Mouse (Mus musculus) myocyte (in vitro differentiated cells): ENCODE measurements around the gene Reep1.

ENCODE experiments used
- E2F4 ChIP-seq: IDR thresholded peaks from one replicate; pipeline ENCODE4 v1.6.1; 2011; ENCODE audit warnings: mild to moderate bottlenecking, control low read depth, moderate library complexity; ENCODE audit not compliant: insufficient read depth
- MAX ChIP-seq: IDR thresholded peaks from one replicate; pipeline ENCODE4 v1.6.1; 2011; ENCODE audit warnings: low read depth, mild to moderate bottlenecking, control low read depth
- POLR2A ChIP-seq: IDR thresholded peaks from one replicate; pipeline ENCODE4 v1.6.1; 2011; ENCODE audit warnings: low read depth, mild to moderate bottlenecking, control low read depth, moderate library complexity; ENCODE audit not compliant: insufficient read length
- USF1 ChIP-seq: IDR thresholded peaks from one replicate; pipeline ENCODE4 v1.6.1; 2011; ENCODE audit warnings: low read depth, mild to moderate bottlenecking, control low read depth, moderate library complexity

DNA sequence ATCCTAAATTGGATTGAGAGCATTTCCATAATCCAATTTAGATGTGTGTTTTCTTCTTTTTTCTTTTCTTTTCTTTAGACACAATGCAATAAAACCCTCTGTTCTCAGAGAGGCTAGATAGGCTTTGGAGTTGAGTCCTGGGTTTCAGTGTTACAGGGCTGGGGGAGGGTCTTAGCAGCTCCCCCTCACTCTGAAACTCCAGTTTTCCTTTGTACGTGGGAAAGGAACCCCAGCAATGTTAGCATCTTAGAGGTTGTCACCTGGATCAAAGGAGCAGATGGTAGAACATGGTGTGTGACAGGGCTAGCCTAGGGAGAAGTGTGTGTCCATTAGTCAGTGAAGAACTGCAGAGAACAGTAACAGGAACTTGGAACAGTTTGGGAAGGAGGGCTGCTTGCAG lies 38.9 kb downstream of the Reep1 start:
- TF ChIP-seq USF1, result no peak
- no peak for TF ChIP-seq POLR2A
- TF ChIP-seq MAX, result no peak
- TF ChIP-seq E2F4, result no peak
